Mouse (Mus musculus) bone marrow, adult 2 months (tissue): ENCODE data around the gene Il12rb1.

ENCODE experiments used
- CTCF ChIP-seq: fragments of 200-500 bp; IDR thresholded peaks from 2 replicates; pipeline ENCODE4 v1.5.1; 2011; ENCODE audit warnings: low read length, control low read depth; ENCODE audit not compliant: control insufficient read depth, insufficient read depth
- POLR2A ChIP-seq: fragments of 200-500 bp; IDR thresholded peaks from 2 replicates; pipeline ENCODE4 v1.6.1; 2011; ENCODE audit warnings: low read depth, mild to moderate bottlenecking, control low read depth, low read length, borderline replicate concordance; ENCODE audit not compliant: control insufficient read depth

- TF ChIP-seq POLR2A: no peak
- TF ChIP-seq CTCF: no peak
Observed at GRCm38 (mm10) chr8:70769858-70770257, 38.4 kb upstream of the Il12rb1 start.
